Mouse (Mus musculus) liver, postnatal 0 days (tissue): Measurements from ENCODE around the gene Myo18b. TPM values are rescaled to one million over a fixed set of nuclear protein-coding genes. Genes with fewer than 3 reads are reported as not detected.

ENCODE experiments used
- ATAC-seq: fragments of 200-750 bp; cut with Nextera tagmentation; 2 replicates; pipeline ENCODE4 v1.8.0; 2017; ENCODE audit warnings: mild to moderate bottlenecking, moderate library complexity
- DNase-seq: peaks from one replicate; pipeline ENCODE4 v3.0.0-alpha.2; 2016
- H3K27ac ChIP-seq: fragments of 300-500 bp; sonication (generic); 2 replicates; pipeline ENCODE4 v1.5.1; 2014; ENCODE audit warnings: antibody characterized with exemption, moderate library complexity, mild to moderate bottlenecking, low read depth
- H3K27me3 ChIP-seq: fragments of 300-500 bp; sonication (generic); 2 replicates; pipeline ENCODE4 v1.6.1; 2014; ENCODE audit warnings: low read length, control low read depth, mixed read lengths; ENCODE audit not compliant: insufficient read depth
- H3K36me3 ChIP-seq: fragments of 300-500 bp; sonication (generic); replicated peaks from 2 replicates; pipeline ENCODE4 v1.6.1; 2014; ENCODE audit warnings: mild to moderate bottlenecking, control low read depth, low read length, moderate library complexity, mixed read lengths; ENCODE audit not compliant: insufficient read depth
- H3K4me1 ChIP-seq: fragments of 300-500 bp; sonication (generic); 2 replicates; pipeline ENCODE4 v1.6.1; 2014; ENCODE audit warnings: antibody characterized with exemption, mild to moderate bottlenecking, control low read depth; ENCODE audit not compliant: insufficient read depth
- H3K4me2 ChIP-seq: fragments of 300-500 bp; sonication (generic); 2 replicates; pipeline ENCODE4 v1.6.1; 2014; ENCODE audit warnings: low read depth, mild to moderate bottlenecking, low read length, moderate library complexity, mixed read lengths
- H3K4me3 ChIP-seq: fragments of 300-500 bp; sonication (generic); 2 replicates; pipeline ENCODE4 v1.5.1; 2014; ENCODE audit warnings: low read depth, low read length
- H3K9ac ChIP-seq: fragments of 300-500 bp; sonication (generic); replicated peaks from 2 replicates; pipeline ENCODE4 v1.6.1; 2014; ENCODE audit warnings: mild to moderate bottlenecking, moderate library complexity
- H3K9me3 ChIP-seq: fragments of 300-500 bp; sonication (generic); 2 replicates; pipeline ENCODE4 v1.6.1; 2016; ENCODE audit warnings: mild to moderate bottlenecking, control low read depth, low read length, mixed read lengths
- CTCF ChIP-seq: sonication (generic); IDR thresholded peaks from 2 replicates; pipeline ENCODE4 v1.5.1; 2016; ENCODE audit warnings: antibody characterized with exemption, low read depth
- EP300 ChIP-seq: IDR thresholded peaks from 2 replicates; pipeline ENCODE4 v1.6.1; 2016; ENCODE audit warnings: antibody characterized with exemption, low read depth, mild to moderate bottlenecking
- WGBS: fragments of 180-500 bp; shearing (Covaris S2); extraction: QIAGEN DNeasy Blood & Tissue Kit; methylation state at CpG from one replicate; pipeline ENCODE4 v1.1.7; 2014; ENCODE audit not compliant: insufficient replicate concordance; 5-methylcytosine and 5-hydroxymethylcytosine counted together
- polyA plus RNA-seq: library from polyadenylated mRNA; unstranded; fragments of >200 nt; fragmentation: Nextera tagmentation; extraction: Ambion mirVana; gene quantifications from 2 replicates; pipeline ENCODE4 v1.2.1, GENCODE M21; 2015

Myo18b gene
- polyA plus RNA-seq, 1 experiment from 2014 or later, result not detected

DNA sequence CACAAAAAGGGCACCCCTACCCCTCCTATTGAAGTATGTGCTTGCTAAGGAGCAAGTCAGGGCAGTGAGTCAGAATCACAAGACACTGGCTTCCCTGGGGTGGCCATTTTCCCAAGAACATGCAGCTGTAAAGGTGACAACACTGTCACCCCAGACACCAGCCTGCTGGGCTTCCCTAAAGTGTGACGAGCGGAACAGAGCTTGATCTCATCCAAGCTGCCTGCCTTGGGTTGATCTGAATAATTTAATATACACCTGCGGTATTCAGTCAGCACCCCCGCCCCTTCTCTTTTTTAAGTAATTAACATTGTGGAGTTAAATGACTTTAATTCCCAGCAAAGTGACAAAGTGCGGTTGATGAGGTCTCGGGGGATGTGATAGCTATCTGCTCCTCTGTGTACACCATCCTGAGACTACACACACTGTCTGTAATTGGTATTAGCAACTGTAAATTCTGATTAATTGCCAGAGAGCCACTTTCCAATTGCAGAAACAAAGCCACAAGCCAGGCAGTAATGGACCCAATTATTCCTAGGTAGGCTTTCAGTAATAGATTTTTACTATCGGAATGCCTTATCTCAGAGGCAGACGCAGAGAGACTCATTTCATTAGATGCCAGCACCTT is 148.7 kb downstream of the Myo18b start:
- H3K27me3 ChIP-seq, result no peaks in the 10 kb centered on the region
- H3K4me2 ChIP-seq, result no peak overlapping the region
- WGBS, result 50% methylated on average over 8 of the region's 8 CpGs
- no peaks in the 10 kb centered on the region for H3K4me1 ChIP-seq
- no peak overlapping the region for H3K27ac ChIP-seq
- H3K9me3 ChIP-seq, result no peaks in the 10 kb centered on the region; the same call in 1 of the 2 replicates
- ATAC-seq (no peak), DNase-seq (no peak)
- TF ChIP-seq EP300 (no peak), CTCF (no peak)
- H3K4me3 ChIP-seq, result no peak overlapping the region
- H3K36me3 ChIP-seq, result no peaks in the 10 kb centered on the region
- no peak overlapping the region for H3K9ac ChIP-seq

DNA sequence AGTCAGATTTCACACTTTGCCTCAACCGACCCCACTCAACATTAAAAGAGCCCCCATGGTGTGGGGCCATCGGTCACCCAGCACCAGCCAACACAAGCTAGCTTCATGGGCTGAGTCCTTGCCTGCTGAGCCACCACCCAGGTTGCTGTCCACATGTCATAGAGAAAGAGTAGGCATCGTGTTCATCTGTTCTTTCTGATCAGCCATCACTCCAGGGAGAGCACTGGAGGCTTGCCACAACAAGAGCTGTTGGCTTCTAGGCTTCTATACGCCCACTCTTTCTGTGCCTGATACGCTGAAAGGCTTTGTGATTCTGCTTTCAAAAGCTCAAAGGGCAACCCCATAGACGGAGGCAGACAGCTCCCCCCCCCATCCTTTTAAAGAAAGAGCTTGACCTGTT is 151.0 kb downstream of the Myo18b start:
- Histone ChIP-seq H3K27ac (no peak overlapping the region), H3K9ac (no peak overlapping the region), H3K4me3 (no peak overlapping the region), H3K9me3 (no peaks in the 10 kb centered on the region; the same call in 1 of the 2 replicates), H3K4me2 (no peak overlapping the region), H3K4me1 (no peaks in the 10 kb centered on the region), H3K27me3 (no peaks in the 10 kb centered on the region), H3K36me3 (no peaks in the 10 kb centered on the region)
- no peak for ATAC-seq
- no peak for TF ChIP-seq EP300
- TF ChIP-seq CTCF, result no peak
- WGBS, result 65% methylated on average over 6 of the region's 6 CpGs
- DNase-seq, result no peak

DNA sequence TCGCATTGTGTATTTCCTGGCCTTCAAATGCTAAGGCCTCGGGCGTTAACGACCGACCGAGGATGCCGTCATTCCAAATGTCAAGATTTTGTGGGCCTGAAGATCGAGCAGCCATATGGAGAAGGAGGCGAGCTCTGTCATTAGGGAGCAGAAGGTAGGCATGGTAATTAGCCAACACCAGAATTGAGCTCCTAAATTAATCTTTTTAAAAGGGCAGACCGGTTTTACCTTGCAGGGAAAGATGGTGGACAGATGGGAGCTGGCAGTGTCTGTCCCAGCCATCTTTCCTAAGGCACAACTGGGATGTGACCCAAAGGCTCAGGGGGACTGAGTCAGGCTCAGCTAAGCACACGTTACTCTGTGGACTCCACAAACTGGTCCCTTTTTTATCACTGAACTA is 151.6 kb downstream of the Myo18b start:
- H3K4me3 ChIP-seq, result no peak overlapping the region
- no peak overlapping the region for H3K9ac ChIP-seq
- H3K27me3 ChIP-seq, result no peaks in the 10 kb centered on the region
- no peak for DNase-seq
- no peak for ATAC-seq
- H3K4me2 ChIP-seq, result no peak overlapping the region
- H3K9me3 ChIP-seq, result no peaks in the 10 kb centered on the region; the same call in 1 of the 2 replicates
- H3K27ac ChIP-seq, result no peak overlapping the region
- WGBS, result 75% methylated on average over 11 of the region's 11 CpGs
- TF ChIP-seq EP300 (no peak), CTCF (no peak)
- H3K36me3 ChIP-seq, result no peaks in the 10 kb centered on the region
- H3K4me1 ChIP-seq, result no peaks in the 10 kb centered on the region

DNA sequence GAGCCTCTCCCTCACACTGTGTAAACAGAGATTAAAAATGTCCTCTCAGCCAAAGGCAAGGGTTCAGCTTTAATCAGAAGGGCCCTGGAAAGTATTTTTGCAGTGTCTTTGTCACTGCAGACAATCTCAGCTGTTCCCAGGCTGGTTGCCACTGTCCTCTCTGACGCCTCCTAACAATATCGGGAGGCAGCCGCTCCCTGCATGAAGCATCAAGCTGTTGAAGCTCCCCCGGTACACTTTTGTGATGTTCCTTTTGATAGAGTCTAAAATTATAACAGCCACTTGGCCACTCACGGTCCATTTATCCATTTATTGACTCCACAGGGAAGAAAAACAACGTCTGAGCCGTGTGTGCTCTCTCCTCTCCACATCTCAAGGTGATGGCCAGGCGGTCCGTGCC is 153.0 kb downstream of the Myo18b start:
- ATAC-seq (no peak), DNase-seq (no peak)
- H3K36me3 ChIP-seq, result no peaks in the 10 kb centered on the region
- no peaks in the 10 kb centered on the region; the same call in 1 of the 2 replicates for H3K9me3 ChIP-seq
- H3K4me2 ChIP-seq, result no peak overlapping the region
- no peaks in the 10 kb centered on the region for H3K27me3 ChIP-seq
- no peaks in the 10 kb centered on the region for H3K4me1 ChIP-seq
- H3K27ac ChIP-seq, result no peak overlapping the region
- H3K4me3 ChIP-seq, result no peak overlapping the region
- TF ChIP-seq EP300 (no peak), CTCF (no peak)
- WGBS, result 77% methylated on average over 9 of the region's 9 CpGs
- no peak overlapping the region for H3K9ac ChIP-seq

DNA sequence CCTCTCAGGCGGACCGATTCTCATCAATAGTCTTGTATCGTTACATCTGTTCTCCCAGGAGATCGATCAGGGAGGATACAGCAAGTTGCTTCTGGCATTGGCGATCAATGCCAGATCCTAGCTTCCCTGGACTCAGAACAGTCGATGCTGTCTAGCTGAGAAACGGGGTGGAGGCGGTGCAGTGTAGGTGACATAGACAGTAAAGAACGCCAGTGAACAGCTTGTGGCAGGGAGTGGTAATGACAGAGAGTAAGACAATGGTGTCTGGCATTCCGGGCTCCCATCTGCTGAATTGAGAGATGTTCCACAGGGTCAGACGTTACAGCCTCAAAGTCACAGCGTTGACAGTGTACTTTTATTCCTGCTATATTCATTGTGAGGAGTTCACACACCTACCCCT is 155.5 kb downstream of the Myo18b start:
- Histone ChIP-seq H3K4me1 (no peaks in the 10 kb centered on the region), H3K36me3 (no peaks in the 10 kb centered on the region), H3K9ac (no peak overlapping the region), H3K27me3 (no peaks in the 10 kb centered on the region), H3K27ac (no peak overlapping the region), H3K9me3 (no peaks in the 10 kb centered on the region), H3K4me3 (no peak overlapping the region), H3K4me2 (no peak overlapping the region)
- WGBS, result 74% methylated on average over 12 of the region's 12 CpGs
- ATAC-seq (no peak), DNase-seq (no peak)
- TF ChIP-seq CTCF (no peak), EP300 (no peak)

DNA sequence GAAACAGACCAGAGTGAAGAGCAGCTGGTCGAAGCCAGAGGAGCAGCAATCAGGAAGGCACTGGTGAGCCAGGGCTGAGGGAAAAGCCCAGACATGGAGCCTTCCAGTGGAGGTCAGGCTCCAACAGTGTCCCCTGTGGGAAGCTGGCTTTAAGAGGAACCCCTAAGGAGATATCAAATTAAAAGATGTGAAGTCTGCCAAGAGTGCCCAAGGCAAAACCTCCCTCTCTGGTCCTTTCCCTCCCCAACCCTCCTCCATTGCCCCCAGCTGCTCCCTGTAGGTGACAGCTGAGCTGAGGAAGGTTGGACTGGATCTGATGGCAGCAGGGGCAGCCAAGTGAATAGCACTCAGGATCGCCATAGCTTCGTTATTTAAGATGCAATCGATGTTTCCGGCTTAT is 161.1 kb downstream of the Myo18b start:
- ATAC-seq (no peak), DNase-seq (no peak)
- no peak overlapping the region for H3K27ac ChIP-seq
- H3K9ac ChIP-seq, result no peak overlapping the region
- H3K4me2 ChIP-seq, result no peak overlapping the region
- no peaks in the 10 kb centered on the region for H3K9me3 ChIP-seq
- no peaks in the 10 kb centered on the region for H3K27me3 ChIP-seq
- WGBS, result 76% methylated on average over 5 of the region's 5 CpGs
- TF ChIP-seq CTCF (no peak), EP300 (no peak)
- no peaks in the 10 kb centered on the region for H3K4me1 ChIP-seq
- H3K4me3 ChIP-seq, result no peak overlapping the region
- no peaks in the 10 kb centered on the region for H3K36me3 ChIP-seq
